8 mouse cellular contexts compared by ENCODE assay signal in genomic region chr4:102574226-102574625, GRCm38 (mm10).
DNase-seq lines count a peak whose midpoint lies in the region; ATAC-seq lines count a peak whose summit lies in the region.

No protein-coding gene starts in this region.

- 0 out of 2 replicates have a peak overlapping the region, but pooled peaks have one; percentile 5 for H3K4me3 ChIP-seq in heart, embryonic 15.5 days
- H3K4me3 ChIP-seq in liver, embryonic 15.5 days (replicated peaks) = no peak overlapping the region
- no peak overlapping the region for H3K4me3 ChIP-seq in midbrain, embryonic 16.5 days (ENCODE audit: low read depth, low read length)

- H3K9ac ChIP-seq in heart, embryonic 15.5 days = no peak overlapping the region
- H3K9ac ChIP-seq in liver, embryonic 15.5 days = no peak overlapping the region
- H3K9ac ChIP-seq in midbrain, embryonic 16.5 days (ENCODE audit: low read depth, low read length) = no peak overlapping the region

- no peaks in the 10 kb centered on the region for H3K27me3 ChIP-seq in heart, embryonic 15.5 days
- H3K27me3 ChIP-seq in liver, embryonic 15.5 days = no peaks in the 10 kb centered on the region
- H3K27me3 ChIP-seq in midbrain, embryonic 16.5 days (ENCODE audit: control insufficient read depth, insufficient read depth, low read depth, low read length) = no peaks in the 10 kb centered on the region; the same call in 1 of the 2 replicates

- H3K36me3 ChIP-seq in heart, embryonic 15.5 days = peaks cover 3% of the 10 kb centered on the region; the same call in 1 of the 2 replicates
- no peaks in the 10 kb centered on the region for H3K36me3 ChIP-seq in liver, embryonic 15.5 days (replicated peaks)
- no peaks in the 10 kb centered on the region for H3K36me3 ChIP-seq in midbrain, embryonic 16.5 days (ENCODE audit: control insufficient read depth, insufficient read depth, low read length)

- ATAC-seq in heart, embryonic 15.5 days (replicated peaks; ENCODE audit: insufficient number of reproducible peaks, insufficient read depth, low FRiP score, low read depth) = peak; percentile 65
- no peak for ATAC-seq in liver, embryonic 15.5 days (ENCODE audit: insufficient read depth)
- no peak for ATAC-seq in midbrain, embryonic 16.5 days

- peak overlapping the region; percentile 63 for H3K27ac ChIP-seq in heart, embryonic 15.5 days
- H3K27ac ChIP-seq in liver, embryonic 15.5 days (replicated peaks) = peak overlapping the region; percentile 29; the same call in 1 of the 2 replicates
- no peak overlapping the region for H3K27ac ChIP-seq in midbrain, embryonic 16.5 days (ENCODE audit: low read length)

- 37% methylated on average over 9 of the region's 9 CpGs for WGBS in heart, embryonic 15.5 days
- WGBS in liver, embryonic 15.5 days (ENCODE audit: insufficient replicate concordance) = 22% methylated on average over 9 of the region's 9 CpGs
- 59% methylated on average over 9 of the region's 9 CpGs for WGBS in midbrain, embryonic 16.5 days

- peak overlapping the region; percentile 52 for H3K4me2 ChIP-seq in heart, embryonic 15.5 days
- H3K4me2 ChIP-seq in liver, embryonic 15.5 days = peak overlapping the region; percentile 27; the same call in 1 of the 2 replicates
- H3K4me2 ChIP-seq in midbrain, embryonic 16.5 days (ENCODE audit: low read length) = no peak overlapping the region

- DNase-seq in 3134 (ENCODE audit: extremely low read depth, insufficient read length, low spot score) (peak; percentile 44), MN1 (ENCODE audit: low spot score) (no peak)
- peak; percentile 62 for DNase-seq in T-cell, adult 2 months (ENCODE audit: low spot score)
- peak; percentile 46 to 67 for DNase-seq in spleen, adult 18-20 months
- DNase-seq in embryo, embryonic 10.5 days (ENCODE audit: low spot score) = no peak

- no peaks in the 10 kb centered on the region for H3K9me3 ChIP-seq in heart, embryonic 15.5 days (replicated peaks)
- no peaks in the 10 kb centered on the region for H3K9me3 ChIP-seq in liver, embryonic 15.5 days (replicated peaks)
- H3K9me3 ChIP-seq in midbrain, embryonic 16.5 days (replicated peaks; ENCODE audit: control insufficient read depth, low read length, poor library complexity, severe bottlenecking) = no peaks in the 10 kb centered on the region

- peaks cover 34% of the 10 kb centered on the region for H3K4me1 ChIP-seq in heart, embryonic 15.5 days (replicated peaks)
- peaks cover 76% of the 10 kb centered on the region for H3K4me1 ChIP-seq in liver, embryonic 15.5 days (replicated peaks)
- peaks cover 13% of the 10 kb centered on the region for H3K4me1 ChIP-seq in midbrain, embryonic 16.5 days (ENCODE audit: control insufficient read depth, insufficient read depth, low read length)

Comparison
In these comparisons a context has a peak if more than half of its experiments do, and no peak if none do; other contexts are left out.
1. DNase-seq: peak in 3134 (single experiment), T-cell, adult 2 months (single experiment) and spleen, adult 18-20 months (2 of 2); none in MN1 (single experiment) and embryo, embryonic 10.5 days (single experiment).